Mouse (Mus musculus) frontal cortex, postnatal 10 days (tissue): ENCODE data around the gene Surf1.

Experiments
- DNase-seq, 2 experiments: peaks; one replicate each; pipeline ENCODE4 v3.0.0; 2022; ENCODE audit warnings: low spot score in 2 of 2, mixed read lengths in 1 of 2

Gene Surf1

DNA sequence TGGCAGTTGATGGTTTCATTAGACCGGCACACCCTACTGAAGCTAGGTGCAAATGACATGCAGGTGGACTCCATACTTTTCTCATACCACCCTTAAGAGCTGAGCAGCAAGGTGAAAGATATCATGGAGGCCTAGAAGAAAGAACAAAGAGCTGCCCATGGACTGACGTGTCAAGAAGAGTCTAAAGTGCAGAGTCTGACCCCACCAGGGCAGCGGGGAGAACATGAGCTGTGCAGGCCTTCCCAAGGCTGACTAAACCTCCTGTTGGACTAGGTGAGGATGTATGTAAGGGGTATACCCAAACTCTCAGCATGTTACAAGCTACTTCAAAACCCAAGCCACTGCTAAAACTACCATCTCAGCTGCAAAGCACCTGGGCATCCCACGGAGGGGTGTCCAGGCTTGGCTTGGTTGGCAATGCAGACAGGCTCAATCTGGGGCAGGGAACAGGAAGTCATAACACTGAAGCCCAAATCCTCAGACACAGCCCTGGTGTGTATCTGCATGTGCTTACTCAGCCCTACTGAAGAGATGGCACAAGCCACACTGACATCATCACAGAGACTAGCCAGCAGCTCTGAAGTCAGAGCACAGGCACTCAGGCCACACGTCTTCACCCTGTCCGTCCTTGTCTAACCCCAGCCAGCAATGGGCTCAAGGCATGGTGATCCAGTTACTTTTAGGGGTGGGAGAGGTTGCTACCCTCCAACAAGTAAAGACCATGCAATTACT lies 11.6 kb upstream of the Surf1 start:
- DNase-seq, result no peak

- DNase-seq, result no peak
Observed at GRCm38 (mm10) chr2:26921784-26922183, 5.5 kb upstream of the Surf1 start.

DNA sequence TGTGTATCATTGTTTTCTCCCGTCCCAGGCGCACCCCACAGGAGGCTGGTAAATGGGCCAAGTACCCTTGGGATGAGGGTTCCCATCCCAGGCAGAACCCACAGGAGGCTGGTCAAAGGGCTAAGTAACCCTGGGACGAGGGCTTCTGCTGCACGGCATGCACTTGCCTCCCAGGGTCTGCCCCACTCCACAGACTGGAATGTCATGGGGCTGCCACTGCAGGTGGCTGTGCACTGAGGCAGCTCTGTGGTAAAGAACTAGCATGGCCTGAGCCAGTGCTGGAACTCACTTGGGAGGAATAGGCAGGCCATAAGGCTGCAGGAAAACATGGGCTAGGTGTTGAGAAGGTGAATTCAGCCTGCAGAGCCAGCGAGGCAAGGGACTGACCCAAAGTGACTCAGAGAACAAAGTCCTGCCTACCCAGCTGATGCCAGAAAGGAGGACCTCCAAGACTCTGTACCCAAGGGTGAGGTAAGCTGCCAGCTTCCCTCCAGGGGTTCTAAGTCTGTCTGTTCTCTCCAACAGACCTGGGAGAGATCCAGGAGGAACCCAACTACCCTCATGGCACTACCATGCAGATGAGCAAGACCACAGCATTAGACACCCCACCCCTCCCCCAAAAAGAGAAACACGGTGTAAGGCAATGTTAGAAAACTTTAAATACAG lies 4.0 kb upstream of the Surf1 start:
- DNase-seq, result no peak

- no peak for DNase-seq
Observed at GRCm38 (mm10) chr2:26919684-26920083, 3.4 kb upstream of the Surf1 start.

DNA sequence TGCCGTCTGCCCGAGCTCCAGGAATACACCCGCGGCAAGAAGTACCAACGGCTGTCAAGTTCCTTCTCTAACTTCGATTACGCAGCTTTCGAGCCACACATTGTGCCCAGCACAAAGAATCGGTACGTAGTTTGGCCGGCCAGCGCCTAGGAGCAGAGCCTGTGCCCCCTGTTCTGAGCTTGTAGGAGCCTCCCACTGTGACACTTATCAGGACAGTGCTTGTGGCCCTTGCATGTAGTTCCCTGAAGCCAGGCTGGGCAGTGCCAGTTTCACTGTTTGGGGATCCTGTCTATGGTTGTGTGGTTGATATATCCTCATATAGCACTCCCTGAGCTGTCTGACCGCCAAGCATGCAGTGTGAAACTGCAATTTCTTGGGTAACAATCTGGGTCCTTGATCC lies 408 bp upstream of the Surf1 start:
- no peak for DNase-seq

DNA sequence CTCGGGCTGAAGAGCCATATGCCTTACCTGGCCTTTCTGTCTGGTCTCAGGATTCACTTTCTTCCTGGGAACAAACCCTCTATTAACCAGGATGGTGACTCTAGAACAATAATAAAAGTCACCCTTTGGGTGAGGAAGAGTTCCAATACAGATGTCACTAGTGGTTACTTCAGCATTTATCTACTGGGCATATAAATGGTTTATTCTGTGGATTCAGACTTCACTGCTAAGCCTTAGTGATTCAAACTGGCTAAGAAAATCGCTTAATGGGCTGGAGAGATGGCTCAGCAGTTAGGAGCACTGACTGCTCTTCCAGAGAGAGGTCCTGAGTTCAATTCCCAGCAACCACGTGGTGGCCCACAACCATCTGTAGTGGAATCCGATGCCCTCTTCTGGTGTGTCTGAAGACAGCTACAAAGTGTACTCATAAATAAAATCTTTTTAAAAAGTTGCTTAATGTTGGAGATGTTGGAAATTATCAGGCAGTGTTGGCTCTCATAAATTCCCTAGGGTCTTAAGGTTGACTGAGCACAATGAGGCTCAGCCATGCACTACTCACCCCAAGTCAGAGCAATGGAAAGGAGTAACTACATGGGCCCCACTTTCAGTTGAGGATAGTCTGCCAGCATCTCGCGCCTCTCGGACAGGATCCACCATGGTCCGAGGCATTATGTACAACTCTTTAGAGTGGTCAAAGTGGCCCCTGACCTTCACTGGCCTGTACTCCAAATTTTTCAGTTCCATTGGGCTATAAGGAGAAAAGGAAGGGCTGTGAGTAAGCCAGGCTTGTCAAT lies 2.0 kb downstream of the Surf1 start:
- no peak for DNase-seq

DNA sequence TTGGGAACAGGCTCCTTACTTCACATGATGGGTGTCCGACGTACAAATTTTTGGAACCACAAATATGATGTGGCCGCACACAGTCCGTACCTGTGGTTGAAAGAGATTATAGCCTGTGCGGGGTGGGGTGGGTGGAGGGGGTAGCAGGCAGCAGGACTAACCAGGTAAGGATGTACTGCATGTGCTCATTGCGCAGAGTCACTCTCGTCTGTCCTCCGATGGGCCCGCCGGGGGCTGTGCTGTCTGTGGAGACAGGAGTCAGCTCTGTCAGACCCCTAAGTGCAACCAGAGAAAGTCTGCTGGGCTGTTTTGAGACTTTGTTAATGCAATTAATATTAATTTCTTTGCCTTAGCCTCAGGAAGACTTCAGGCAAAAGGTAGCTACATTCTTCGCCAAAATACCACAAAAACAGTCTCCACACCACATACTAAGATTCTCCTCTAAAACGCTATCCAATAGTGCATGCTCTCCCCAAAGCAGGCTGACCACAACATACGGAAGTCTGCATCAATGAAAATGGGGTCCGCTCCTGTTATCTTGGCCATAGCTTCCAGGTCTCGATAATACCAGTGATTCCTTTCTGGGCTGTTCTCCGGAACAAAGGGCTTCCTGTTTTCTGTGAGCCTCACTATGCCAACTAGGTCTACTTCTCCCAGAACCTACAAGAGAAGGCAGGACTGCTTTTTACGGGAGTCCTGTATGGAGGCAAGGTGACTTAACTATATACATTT lies 2.7 kb downstream of the Surf1 start:
- no peak for DNase-seq

DNA sequence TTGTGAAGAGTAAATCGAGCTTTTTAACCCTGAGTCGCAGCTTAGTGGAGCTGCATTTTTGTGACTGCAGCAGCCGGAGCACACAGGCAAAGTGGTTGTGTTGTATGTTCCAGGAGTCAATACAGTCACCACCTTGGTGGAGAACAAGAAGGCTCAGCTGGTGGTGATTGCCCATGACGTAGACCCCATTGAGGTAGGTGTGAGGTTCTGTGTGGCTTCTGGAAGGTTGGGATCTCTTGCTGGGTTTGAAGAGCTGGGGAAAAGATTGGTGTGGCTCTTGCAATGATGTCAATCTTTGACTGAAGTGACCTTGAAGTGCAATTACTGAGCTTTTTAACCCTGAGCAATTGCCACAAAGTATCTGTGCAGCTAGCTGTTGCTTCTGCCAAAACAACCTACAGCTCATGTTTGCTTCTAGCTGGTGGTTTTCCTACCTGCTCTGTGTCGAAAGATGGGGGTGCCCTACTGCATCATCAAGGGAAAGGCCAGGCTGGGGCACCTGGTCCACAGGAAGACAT lies 4.0 kb downstream of the Surf1 start:
- no peak for DNase-seq

DNA sequence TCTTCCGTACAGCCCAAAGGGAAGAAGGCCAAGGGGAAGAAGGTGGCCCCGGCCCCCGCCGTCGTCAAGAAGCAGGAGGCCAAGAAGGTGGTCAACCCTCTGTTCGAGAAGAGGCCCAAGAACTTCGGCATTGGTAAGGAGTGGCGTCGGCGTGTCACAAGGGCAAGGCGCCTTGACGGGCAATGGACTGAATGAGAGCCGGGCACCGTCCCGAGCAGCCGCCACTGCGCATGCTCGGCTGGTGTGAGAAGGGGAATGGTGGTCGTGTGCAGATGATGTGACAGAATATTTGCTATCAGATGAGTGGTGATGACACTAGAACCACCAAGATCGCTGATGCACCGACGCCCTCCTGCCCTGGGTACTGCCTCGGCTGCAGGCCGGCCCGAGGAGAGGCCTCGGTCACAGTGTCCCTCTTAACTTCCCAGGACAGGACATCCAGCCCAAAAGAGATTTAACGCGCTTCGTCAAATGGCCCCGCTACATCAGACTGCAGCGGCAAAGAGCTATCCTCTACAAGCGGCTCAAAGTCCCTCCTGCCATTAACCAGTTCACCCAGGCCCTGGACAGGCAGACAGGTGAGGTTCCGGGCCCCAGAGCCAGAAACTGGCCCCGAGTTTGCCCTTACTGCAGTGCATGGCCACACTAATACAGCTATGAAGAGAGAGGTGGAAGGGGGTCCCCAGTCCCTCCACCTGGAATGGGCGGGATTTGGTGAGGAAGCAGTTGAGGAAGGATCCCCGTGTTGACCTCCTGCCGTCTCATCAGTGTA lies 5.2 kb downstream of the Surf1 start:
- DNase-seq, result peak; percentile 65 to 69

GRCm38 (mm10) chr2:26910124-26910993 lies 6.0 kb downstream of the Surf1 start, which contains the start of the genes Med22 and Rpl7a:
Gene Med22 (minus strand): TSS chr2:26910677.
Gene Rpl7a (plus strand): TSS chr2:26910764.
- peak; percentile 99 to 100 for DNase-seq

- DNase-seq, result no peak
Observed at GRCm38 (mm10) chr2:26909387-26909784, 6.9 kb downstream of the Surf1 start.

GRCm38 (mm10) chr2:26908710-26909386 lies 7.5 kb downstream of the Surf1 start:
- no peak for DNase-seq

- no peak for DNase-seq
Observed at GRCm38 (mm10) chr2:26907109-26907508, 9.2 kb downstream of the Surf1 start.

- DNase-seq, result no peak
Observed at GRCm38 (mm10) chr2:26906431-26906830, 9.9 kb downstream of the Surf1 start.

DNA sequence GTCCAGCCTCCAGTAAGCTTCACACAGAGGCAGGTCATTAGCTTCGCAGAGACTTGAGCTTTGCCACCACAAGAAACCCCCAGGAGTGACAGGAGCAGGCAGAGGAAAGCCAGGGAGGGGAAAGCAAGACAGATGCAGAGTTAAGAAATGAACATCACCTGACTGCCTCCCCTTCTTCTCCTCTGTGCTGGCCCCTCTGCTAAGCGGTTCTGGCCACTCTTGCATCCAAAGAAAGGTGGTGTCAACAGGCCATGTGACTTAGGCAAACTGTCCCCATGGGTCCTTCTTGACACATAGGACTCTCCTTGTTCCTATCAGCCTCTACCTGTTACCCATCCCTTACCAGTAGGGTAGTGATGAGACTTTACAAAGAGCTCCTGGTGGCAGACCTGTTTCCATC lies 10.4 kb downstream of the Surf1 start:
- no peak for DNase-seq

- DNase-seq, result no peak
Observed at GRCm38 (mm10) chr2:26903311-26903710, 13.0 kb downstream of the Surf1 start.

DNA sequence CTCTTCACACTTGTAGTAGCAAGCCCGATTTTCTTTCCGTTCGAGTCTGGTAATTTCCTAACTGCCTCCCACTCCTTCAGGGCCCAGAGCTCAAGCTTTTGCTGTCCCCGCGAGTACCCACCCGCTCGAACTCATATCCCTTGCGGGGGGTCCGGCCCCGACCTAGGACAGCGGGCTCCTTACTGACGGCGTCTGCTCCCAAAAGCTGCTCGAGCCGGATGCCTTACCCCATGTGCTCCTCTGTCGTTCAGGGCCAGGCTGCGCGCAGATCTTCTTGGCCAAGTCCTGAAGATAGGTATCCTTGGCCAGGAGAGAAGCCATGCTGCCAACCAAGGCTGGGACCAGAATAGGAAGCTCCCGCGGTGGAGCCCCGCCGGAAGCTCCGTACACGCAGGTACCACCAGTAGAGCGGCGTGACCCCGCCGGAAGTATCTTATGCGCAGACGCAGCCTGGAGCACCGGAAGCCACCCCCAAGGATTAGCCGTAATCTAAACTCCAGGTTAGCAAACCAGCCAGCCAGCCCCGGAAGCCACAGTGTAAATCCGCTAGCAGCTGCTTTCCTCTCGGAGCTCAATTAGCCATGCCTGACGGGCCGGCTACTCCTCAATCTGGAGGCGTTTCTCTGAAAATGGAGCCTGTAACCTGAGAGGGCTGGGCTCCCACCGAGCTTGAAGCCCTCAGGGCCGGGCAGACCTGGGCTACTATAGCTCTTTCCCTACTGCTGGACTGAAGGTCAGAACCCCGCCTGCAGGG lies 13.7 kb downstream of the Surf1 start, which contains the start of gene Surf6:
Gene Surf6, minus strand, starts transcription at position 413 of the 754 bp plus-strand sequence.
- peak; percentile 92 to 93 for DNase-seq

DNA sequence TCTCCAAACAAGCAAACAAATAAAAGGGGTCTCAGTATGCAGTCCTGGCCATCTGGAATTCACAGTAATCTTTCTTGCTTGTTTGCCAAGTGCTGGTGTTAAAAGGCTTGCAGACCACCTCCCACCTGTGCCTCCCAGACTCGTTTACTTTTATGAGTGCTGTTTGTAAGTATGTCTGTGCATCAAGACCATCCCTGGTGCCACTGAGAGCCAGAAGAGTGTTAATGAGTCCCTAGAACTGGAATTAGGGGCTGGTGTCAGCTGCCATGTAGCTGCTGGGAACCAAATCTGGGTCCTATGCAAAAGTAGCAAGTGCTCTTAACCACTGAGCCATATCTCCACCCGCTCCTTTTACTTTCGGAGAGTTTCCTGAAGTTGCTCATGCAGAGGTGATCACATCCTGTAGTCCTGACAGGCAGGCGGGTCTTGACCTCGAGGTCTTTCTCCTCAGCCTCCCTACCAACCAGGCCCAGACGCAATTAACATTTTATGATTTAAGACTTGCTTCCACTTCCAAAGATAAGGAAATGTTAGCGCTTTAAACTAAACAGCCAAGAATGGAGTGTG lies 14.4 kb downstream of the Surf1 start:
- no peak for DNase-seq
